Mouse (Mus musculus) ES-E14 (cell line): ENCODE results near the gene Madd.

Experiments used
- CHD2 ChIP-seq: IDR thresholded peaks from 2 replicates; pipeline ENCODE4 v1.6.1; 2014; ENCODE audit warnings: mild to moderate bottlenecking, low read depth, low read length, inconsistent platforms
- HCFC1 ChIP-seq: IDR thresholded peaks from 2 replicates; pipeline ENCODE4 v1.6.1; 2012; ENCODE audit warnings: low read length, inconsistent platforms, borderline replicate concordance; ENCODE audit not compliant: insufficient read depth
- MAFK ChIP-seq: IDR thresholded peaks from 2 replicates; pipeline ENCODE4 v1.6.1; 2014; ENCODE audit warnings: mild to moderate bottlenecking, low read depth, low read length, inconsistent platforms; ENCODE audit not compliant: insufficient read depth
- ZNF384 ChIP-seq: IDR thresholded peaks from 2 replicates; pipeline ENCODE4 v1.6.1; 2012; ENCODE audit warnings: low read depth, low read length, inconsistent platforms

DNA sequence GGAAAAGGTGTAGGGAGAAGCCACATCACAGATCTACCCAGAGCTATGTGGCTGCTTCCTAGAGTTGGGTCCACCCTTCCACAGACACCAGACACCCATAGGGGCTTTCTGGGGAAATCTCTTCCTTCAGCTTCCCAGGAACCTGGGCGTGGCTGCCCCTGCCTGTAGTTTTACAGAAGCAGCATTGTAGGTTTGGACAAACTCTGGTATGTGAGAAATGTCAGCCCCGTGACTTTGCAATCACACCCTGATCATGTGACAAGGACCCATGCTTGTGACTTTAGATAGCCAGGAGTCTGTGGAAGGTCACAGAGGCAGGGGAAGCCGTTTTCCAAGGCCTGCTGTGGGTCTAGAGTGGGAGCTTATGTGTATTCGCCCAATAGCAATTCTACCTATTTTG, 71.1 kb downstream of the Madd start:
- TF ChIP-seq ZNF384 (no peak), CHD2 (no peak), HCFC1 (no peak), MAFK (no peak)
